11 mouse cellular contexts compared by ENCODE assay signal in genomic region chr11:43549701-43550100, GRCm38 (mm10). TPM values are rescaled to one million over a fixed set of nuclear protein-coding genes. Genes with fewer than 3 reads are reported as not detected.
DNase-seq lines count a peak whose midpoint lies in the region; ATAC-seq and TF ChIP-seq lines count a peak whose summit lies in the region.
"Had no signal": no experiment of that assay in that cellular context is flagged by ENCODE, and none has a peak within 500 bp of the region (broad histone marks: within the 10 kb centered on the region; RNA-seq: fewer than 3 reads in every experiment).

No protein-coding gene starts in this region.

- H3K4me1 ChIP-seq in liver, embryonic 12.5 days = peaks cover 43% of the 10 kb centered on the region
- H3K4me1 ChIP-seq in stomach, postnatal 0 days (replicated peaks; ENCODE audit: control insufficient read depth, insufficient read depth) = peaks cover 5% of the 10 kb centered on the region
- no peaks in the 10 kb centered on the region for H3K4me1 ChIP-seq in midbrain, postnatal 0 days (ENCODE audit: insufficient read depth, low read length)

- H3K36me3 ChIP-seq in liver, embryonic 12.5 days = no peaks in the 10 kb centered on the region
- H3K36me3 ChIP-seq in stomach, postnatal 0 days (ENCODE audit: control insufficient read depth, insufficient read depth, low read length) = no peaks in the 10 kb centered on the region
- no peaks in the 10 kb centered on the region for H3K36me3 ChIP-seq in midbrain, postnatal 0 days (ENCODE audit: insufficient read depth, low read length)
- H3K36me3 ChIP-seq: embryonic facial prominence, embryonic 13.5 days; G1E had no signal

- TF ChIP-seq CTCF in layer of hippocampus, adult 2 months (conservative IDR thresholded peaks at IDR 0.05) = no peak
- no peak for TF ChIP-seq CTCF in stomach, postnatal 0 days (IDR thresholded peaks at IDR 0.05; ENCODE audit: low read depth)
- TF ChIP-seq CTCF in midbrain, postnatal 0 days (IDR thresholded peaks at IDR 0.05) = no peak

- intact Hi-C loops in heart, postnatal 25 days (cut with DNase I) = no loop called here

- no peaks in the 10 kb centered on the region for H3K9me3 ChIP-seq in liver, embryonic 12.5 days (replicated peaks)
- no peaks in the 10 kb centered on the region for H3K9me3 ChIP-seq in stomach, postnatal 0 days (ENCODE audit: control insufficient read depth, low read length)
- H3K9me3 ChIP-seq in midbrain, postnatal 0 days (ENCODE audit: low read length) = no peaks in the 10 kb centered on the region
- H3K9me3 ChIP-seq: embryonic facial prominence, embryonic 13.5 days; G1E; megakaryocyte, embryonic 14.5 days had no signal

- WGBS in liver, embryonic 12.5 days (ENCODE audit: insufficient replicate concordance) = 65% methylated on average over 11 of the region's 11 CpGs
- 41% methylated on average over 11 of the region's 11 CpGs for WGBS in stomach, postnatal 0 days
- WGBS in midbrain, postnatal 0 days = 49% methylated on average over 11 of the region's 11 CpGs

- DNase-seq in layer of hippocampus, adult 2 months (ENCODE audit: low spot score in 2 of 2) = peak; percentile 25 to 29
- DNase-seq in layer of hippocampus, adult 18-20 months (ENCODE audit: low spot score in 2 of 2) = no peak
- peak; percentile 45 to 57 for DNase-seq in cerebellum, postnatal 14 days
- DNase-seq in heart, postnatal 25 days (ENCODE audit: low spot score) = peak; percentile 16
- DNase-seq in stomach, postnatal 0 days (ENCODE audit: low spot score) = peak; percentile 61
- DNase-seq in midbrain, postnatal 0 days (ENCODE audit: low spot score) = no peak
- DNase-seq in thymus, postnatal 36 days = no peak

- peak; percentile 55 for ATAC-seq in liver, embryonic 12.5 days
- peak; percentile 66 for ATAC-seq in stomach, postnatal 0 days (ENCODE audit: low FRiP score, low TSS enrichment)
- ATAC-seq in midbrain, postnatal 0 days (ENCODE audit: low FRiP score) = no peak

- H3K27ac ChIP-seq in layer of hippocampus, adult 2 months = 0 out of 2 replicates have a peak overlapping the region, but pooled peaks have one; percentile 14
- H3K27ac ChIP-seq in liver, embryonic 12.5 days = peak overlapping the region; percentile 36; the same call in 1 of the 2 replicates
- peak overlapping the region; percentile 40; the same call in 1 of the 2 replicates for H3K27ac ChIP-seq in stomach, postnatal 0 days (replicated peaks)
- H3K27ac ChIP-seq in midbrain, postnatal 0 days (ENCODE audit: low read depth, low read length) = no peak overlapping the region
- H3K27ac ChIP-seq: embryonic facial prominence, embryonic 13.5 days had no signal

- no peak overlapping the region for H3K9ac ChIP-seq in liver, embryonic 12.5 days
- 0 out of 2 replicates have a peak overlapping the region, but pooled peaks have one; percentile 8 for H3K9ac ChIP-seq in stomach, postnatal 0 days (ENCODE audit: low read length)
- no peak overlapping the region for H3K9ac ChIP-seq in midbrain, postnatal 0 days (replicated peaks; ENCODE audit: low read length, poor library complexity, severe bottlenecking)
- H3K9ac ChIP-seq: embryonic facial prominence, embryonic 13.5 days had no signal

- H3K4me3 ChIP-seq in layer of hippocampus, adult 2 months = no peak overlapping the region
- H3K4me3 ChIP-seq in liver, embryonic 12.5 days = no peak overlapping the region
- H3K4me3 ChIP-seq in stomach, postnatal 0 days (ENCODE audit: low read depth, low read length) = no peak overlapping the region
- no peak overlapping the region for H3K4me3 ChIP-seq in midbrain, postnatal 0 days (ENCODE audit: low read depth, low read length)
- H3K4me3 ChIP-seq: embryonic facial prominence, embryonic 13.5 days; megakaryocyte, embryonic 14.5 days had no signal

- no peak overlapping the region for H3K4me2 ChIP-seq in liver, embryonic 12.5 days
- no peak overlapping the region for H3K4me2 ChIP-seq in stomach, postnatal 0 days (replicated peaks; ENCODE audit: low read depth)
- no peak overlapping the region for H3K4me2 ChIP-seq in midbrain, postnatal 0 days (ENCODE audit: low read depth, low read length, poor library complexity, severe bottlenecking)
- H3K4me2 ChIP-seq: embryonic facial prominence, embryonic 13.5 days had no signal

- H3K27me3 ChIP-seq in liver, embryonic 12.5 days (replicated peaks) = no peaks in the 10 kb centered on the region
- no peaks in the 10 kb centered on the region for H3K27me3 ChIP-seq in stomach, postnatal 0 days (ENCODE audit: control insufficient read depth, insufficient read depth, low read length)
- no peaks in the 10 kb centered on the region for H3K27me3 ChIP-seq in midbrain, postnatal 0 days (ENCODE audit: insufficient read depth, low read length)
- H3K27me3 ChIP-seq: embryonic facial prominence, embryonic 13.5 days; megakaryocyte, embryonic 14.5 days had no signal

- no peak for TF ChIP-seq EP300 in stomach, postnatal 0 days (optimal IDR thresholded peaks at IDR 0.05)

RNA-seq across cellular contexts. Expression of gene Ccnjl, which starts 21.1 kb away (rescaled TPM):
- 10 to 100 TPM; 10.8 to 15.5 TPM for total RNA-seq in layer of hippocampus, adult 2 months (2021)
- 1 to 10 TPM; 9.7 to 9.8 TPM for total RNA-seq in layer of hippocampus, adult 18-20 months (2021)
- 1 to 10 TPM; 2.3 to 3.5 TPM for total RNA-seq in heart, postnatal 25 days (2021)
- 5.4 and 5.6 TPM in 2 replicates for polyA plus RNA-seq in liver, embryonic 12.5 days (2016; fragmentation: Nextera tagmentation; extraction: Ambion mirVana)
- polyA plus RNA-seq in stomach, postnatal 0 days (2015; fragmentation: Nextera tagmentation; extraction: Ambion mirVana) = 5.2 and 5.5 TPM in 2 replicates
- total RNA-seq in midbrain, postnatal 0 days (2014; rRNA removed) = 2.2 and 4.4 TPM in 2 replicates
- polyA plus RNA-seq in midbrain, postnatal 0 days (2015; fragmentation: Nextera tagmentation; extraction: Ambion mirVana) = 3.1 and 3.2 TPM in 2 replicates
- polyA plus RNA-seq: G1E had no signal

RNA-seq across cellular contexts. Expression of gene 4933415A04Rik, which starts 37.1 kb away (rescaled TPM):
- 1 to 10 TPM; 1.9 to 2.4 TPM for total RNA-seq in layer of hippocampus, adult 2 months (2021)
- total RNA-seq in layer of hippocampus, adult 18-20 months (2021) = 1 to 10 TPM; 1.4 to 2.0 TPM
- total RNA-seq in heart, postnatal 25 days (2021) = under 1 TPM; 0.49 to 0.67 TPM
- 1.0 and 1.4 TPM in 2 replicates for polyA plus RNA-seq in liver, embryonic 12.5 days (2016; fragmentation: Nextera tagmentation; extraction: Ambion mirVana)
- polyA plus RNA-seq in stomach, postnatal 0 days (2015; fragmentation: Nextera tagmentation; extraction: Ambion mirVana) = 2.4 TPM in 2 replicates
- total RNA-seq in midbrain, postnatal 0 days (2014; rRNA removed) = 0.27 and 0.85 TPM in 2 replicates
- polyA plus RNA-seq in midbrain, postnatal 0 days (2015; fragmentation: Nextera tagmentation; extraction: Ambion mirVana) = 1.6 and 2.3 TPM in 2 replicates
- total RNA-seq: G1E had no signal
- polyA plus RNA-seq: G1E had no signal

RNA-seq across cellular contexts. Expression of gene Fabp6, which starts 51.6 kb away (rescaled TPM):
- total RNA-seq in layer of hippocampus, adult 2 months (2021) = not detected
- not detected for total RNA-seq in layer of hippocampus, adult 18-20 months (2021)
- total RNA-seq in heart, postnatal 25 days (2021) = not detected
- polyA plus RNA-seq in liver, embryonic 12.5 days (2016; fragmentation: Nextera tagmentation; extraction: Ambion mirVana) = not detected in 2 replicates
- polyA plus RNA-seq in stomach, postnatal 0 days (2015; fragmentation: Nextera tagmentation; extraction: Ambion mirVana) = 5.9 and 7.6 TPM in 2 replicates
- not detected in 2 replicates for total RNA-seq in midbrain, postnatal 0 days (2014; rRNA removed)
- polyA plus RNA-seq in midbrain, postnatal 0 days (2015; fragmentation: Nextera tagmentation; extraction: Ambion mirVana) = not detected in 2 replicates
- total RNA-seq: G1E had no signal
- polyA plus RNA-seq: embryonic facial prominence, embryonic 13.5 days; G1E had no signal

Comparison
In these comparisons a context has a peak if more than half of its experiments do, and no peak if none do; other contexts are left out.
1. DNase-seq: peak in layer of hippocampus, adult 2 months (2 of 2), cerebellum, postnatal 14 days (2 of 2), heart, postnatal 25 days (single experiment) and stomach, postnatal 0 days (single experiment); none in layer of hippocampus, adult 18-20 months (0 of 2), midbrain, postnatal 0 days (single experiment) and thymus, postnatal 36 days (0 of 2).